Mouse (Mus musculus) testis, postnatal 14 days (tissue): ENCODE results near the gene Ndufs2.

Experiments
- DNase-seq: peaks from one replicate; pipeline ENCODE4 v3.0.0; 2021; ENCODE audit warnings: low spot score

The Ndufs2 gene

DNA sequence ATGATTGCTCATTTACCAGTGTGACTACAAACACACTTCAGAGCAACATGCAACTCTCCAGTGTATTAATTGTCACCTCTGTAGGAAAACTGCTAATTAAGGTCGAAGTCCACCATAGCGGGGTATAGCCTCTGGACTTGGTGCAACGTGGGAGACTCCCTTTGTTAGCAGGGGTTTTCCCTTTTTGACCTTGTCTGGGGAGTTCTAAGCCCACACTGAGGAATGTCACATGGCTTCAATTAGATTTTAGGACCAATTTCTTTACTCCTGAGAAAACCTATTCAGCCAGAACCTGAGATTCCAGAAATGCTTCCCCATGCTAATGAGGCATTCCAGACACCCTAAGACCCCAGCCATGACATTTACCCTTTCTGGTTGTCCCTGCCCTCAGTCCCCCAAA lies 21.0 kb downstream of the Ndufs2 start:
- no peak for DNase-seq

- DNase-seq: no peak
Observed at GRCm38 (mm10) chr1:171229750-171230149, 21.4 kb downstream of the Ndufs2 start.

- DNase-seq: no peak
Observed at GRCm38 (mm10) chr1:171227879-171228278, 23.3 kb downstream of the Ndufs2 start.

GRCm38 (mm10) chr1:171226780-171227179 lies 24.4 kb downstream of the Ndufs2 start:
- DNase-seq: no peak

GRCm38 (mm10) chr1:171224857-171225256 lies 26.3 kb downstream of the Ndufs2 start, which contains the start of gene Apoa2:
Gene Apoa2 (plus strand): TSS chr1:171225054.
- no peak for DNase-seq

GRCm38 (mm10) chr1:171223796-171224195 lies 27.4 kb downstream of the Ndufs2 start:
- DNase-seq: peak; percentile 73

- no peak for DNase-seq
Observed at GRCm38 (mm10) chr1:171223168-171223567, 28.0 kb downstream of the Ndufs2 start.

DNA sequence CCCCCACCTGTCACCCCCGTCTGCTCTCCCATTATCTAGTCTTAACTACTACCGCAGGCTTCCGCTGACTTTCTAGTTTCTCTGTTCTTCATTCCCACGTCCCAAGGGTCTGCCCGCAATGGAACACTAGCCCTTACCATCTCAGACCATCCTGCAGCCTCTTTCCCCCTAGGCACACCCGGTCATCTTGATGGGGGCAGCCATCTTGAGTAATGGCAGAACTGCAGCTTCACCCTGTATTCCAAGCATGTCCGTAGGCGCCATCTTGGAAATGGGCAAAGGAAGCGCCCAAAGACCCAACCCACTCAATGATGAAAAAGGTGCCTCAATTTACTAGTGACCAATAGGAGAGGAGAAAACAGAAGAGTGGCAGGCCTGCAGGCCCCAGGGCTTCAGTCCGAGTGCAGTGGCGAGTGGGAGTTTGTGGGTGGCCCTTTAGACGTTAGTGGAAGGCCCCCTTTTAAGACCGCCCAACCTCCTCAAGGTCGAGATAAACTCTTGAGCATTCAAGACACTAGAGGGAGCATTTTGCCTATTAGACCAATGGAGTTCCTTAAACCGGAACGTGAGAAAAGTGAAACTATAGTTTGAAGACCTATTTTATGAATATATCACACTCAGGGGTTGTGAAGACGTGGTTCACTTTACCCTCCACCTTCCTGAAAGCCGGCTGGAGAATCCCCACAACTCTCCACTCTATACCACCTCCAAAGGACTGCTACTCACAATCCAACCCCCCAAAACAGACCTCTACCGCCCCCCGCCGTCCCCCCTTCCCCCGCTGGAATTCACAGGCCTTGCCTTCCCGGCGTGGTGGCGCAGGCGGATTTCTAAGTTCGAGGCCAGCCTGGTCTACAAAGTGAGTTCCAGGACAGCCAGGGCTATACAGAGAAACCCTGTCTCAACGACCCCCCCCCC lies 28.7 kb downstream of the Ndufs2 start, which contains the start of gene Tomm40l:
Gene Tomm40l, minus strand, starts transcription at position 277 of the 918 bp plus-strand sequence.
- DNase-seq: peak; percentile 95

- DNase-seq: no peak
Observed at GRCm38 (mm10) chr1:171221281-171222193, 29.7 kb downstream of the Ndufs2 start.

DNA sequence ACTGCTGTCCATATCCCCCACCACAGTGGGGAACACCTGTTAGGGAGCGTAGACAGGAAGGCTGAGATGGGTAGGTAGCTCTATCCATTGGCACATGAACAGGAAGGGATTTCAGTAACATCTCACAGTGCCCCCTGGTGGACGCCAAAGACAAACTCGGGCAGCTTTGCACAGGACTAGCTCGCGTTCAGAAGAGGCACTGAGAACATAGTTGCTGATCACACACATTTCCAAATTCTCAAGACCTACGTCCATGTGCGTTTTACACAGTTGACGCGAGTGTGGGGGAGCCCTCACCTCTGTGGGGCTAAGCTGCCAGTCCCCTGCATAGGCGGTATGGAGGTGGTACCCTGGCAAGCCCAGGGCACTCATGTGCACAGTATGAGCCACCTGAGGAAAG lies 30.3 kb downstream of the Ndufs2 start:
- DNase-seq: peak; percentile 69

- no peak for DNase-seq
Observed at GRCm38 (mm10) chr1:171216241-171216955, 34.8 kb downstream of the Ndufs2 start.

DNA sequence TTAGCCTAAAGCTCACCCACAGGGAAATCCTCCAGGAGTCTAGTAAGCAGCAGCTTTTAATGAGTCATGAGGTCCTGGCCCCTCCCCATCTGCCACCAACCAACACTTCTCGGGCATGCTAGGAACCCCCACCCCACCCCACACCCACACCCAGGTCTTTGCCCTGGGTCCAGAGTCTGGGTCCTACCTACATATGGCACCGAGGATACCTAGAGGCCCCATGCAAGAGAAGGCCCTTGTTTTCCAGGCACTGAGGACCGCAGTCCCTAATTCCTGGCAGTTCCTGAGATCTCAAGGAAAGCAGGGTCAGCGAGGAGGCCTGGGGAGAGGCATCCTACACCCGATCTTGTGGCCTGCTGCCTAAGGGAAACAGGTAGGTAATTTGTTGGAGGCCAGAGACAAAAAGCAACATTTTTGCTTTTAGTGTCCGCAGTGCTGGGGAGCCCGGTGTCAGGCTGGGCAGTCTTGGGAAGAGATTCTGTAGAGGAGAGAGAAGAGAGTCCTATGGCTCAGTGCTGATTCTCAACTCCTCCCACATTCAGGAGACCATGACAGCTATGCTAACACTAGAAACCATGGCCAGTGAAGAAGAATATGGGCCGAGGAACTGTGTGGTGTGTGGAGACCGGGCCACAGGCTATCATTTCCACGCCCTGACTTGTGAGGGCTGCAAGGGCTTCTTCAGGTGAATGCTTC lies 37.2 kb downstream of the Ndufs2 start, which contains the start of gene Nr1i3:
Gene Nr1i3, plus strand, starts transcription at position 170 of the 696 bp plus-strand sequence.
- DNase-seq: no peak

DNA sequence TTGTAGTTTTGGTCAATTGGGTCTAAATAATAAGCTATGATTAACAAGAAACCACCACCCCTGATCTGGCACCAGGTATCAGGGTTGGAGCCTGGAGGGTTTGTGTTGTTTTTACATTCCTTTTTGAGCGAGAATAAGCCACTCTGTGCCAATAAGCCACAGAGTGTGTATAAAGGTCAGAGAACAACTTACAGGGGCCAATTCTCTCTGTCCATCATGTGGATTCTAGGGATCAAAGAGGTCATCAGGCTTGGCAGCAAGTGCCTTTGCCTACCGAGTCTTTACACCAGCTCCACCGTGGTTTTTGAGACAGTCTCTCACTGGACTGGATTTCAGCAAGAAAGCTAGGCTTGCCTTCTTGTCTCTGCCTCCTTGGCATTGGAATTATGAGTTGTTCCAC lies 38.3 kb downstream of the Ndufs2 start:
- no peak for DNase-seq

DNA sequence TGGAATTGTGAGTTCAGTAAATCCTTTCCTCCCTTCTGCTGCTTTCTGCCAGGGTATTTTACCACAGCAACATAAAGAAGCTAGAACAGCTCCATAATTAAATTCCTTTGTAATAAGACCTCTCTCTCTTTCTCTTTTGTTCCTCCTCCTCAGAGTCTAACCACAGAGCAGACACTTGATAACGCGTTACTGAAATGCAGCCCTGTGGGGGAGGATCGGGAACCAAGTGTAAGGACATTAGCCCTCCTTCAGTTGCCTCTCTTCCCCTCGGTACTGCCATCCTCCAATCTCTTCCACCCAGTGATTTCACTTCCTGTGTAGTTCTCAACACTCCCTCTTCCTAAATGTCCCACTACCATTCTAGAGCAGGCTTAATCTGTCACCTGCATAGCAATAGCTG lies 41.8 kb downstream of the Ndufs2 start:
- DNase-seq: no peak

DNA sequence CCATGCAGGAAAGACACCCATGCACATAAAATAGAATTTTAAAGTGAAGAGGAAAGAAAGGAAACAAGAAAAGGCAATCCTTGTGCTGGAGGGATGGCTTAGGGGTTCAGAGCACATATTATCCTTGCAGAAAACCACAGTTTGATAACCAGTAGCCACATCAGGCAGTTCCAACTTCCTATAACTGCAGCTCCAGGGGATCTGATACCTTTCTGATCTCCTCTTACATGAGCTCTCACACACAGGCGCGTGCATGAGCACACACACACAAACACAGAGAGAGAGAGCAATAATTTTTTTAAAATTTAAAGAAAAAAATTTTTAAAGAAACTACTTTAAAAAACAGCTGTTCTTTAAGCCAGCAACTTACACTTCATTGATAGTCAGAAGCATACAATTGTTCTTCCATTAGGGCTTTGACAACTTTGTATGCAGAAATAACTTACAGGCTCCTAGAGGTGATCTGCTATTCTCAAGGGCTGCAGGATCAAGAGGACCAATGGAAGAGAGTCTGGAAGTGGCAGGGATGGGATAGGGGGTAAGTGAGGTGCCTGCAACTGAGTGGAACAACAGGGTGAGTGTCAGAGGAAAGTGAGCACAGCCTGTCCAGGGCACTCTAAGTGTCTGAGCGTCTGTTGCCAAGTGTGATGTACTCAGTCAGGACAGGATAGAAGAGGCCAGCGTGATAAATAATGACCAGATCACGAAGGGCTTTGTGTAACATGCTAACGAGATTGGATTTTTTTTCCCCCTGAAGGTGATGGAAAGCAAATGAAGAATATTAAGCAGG lies 45.3 kb downstream of the Ndufs2 start:
- DNase-seq: no peak

DNA sequence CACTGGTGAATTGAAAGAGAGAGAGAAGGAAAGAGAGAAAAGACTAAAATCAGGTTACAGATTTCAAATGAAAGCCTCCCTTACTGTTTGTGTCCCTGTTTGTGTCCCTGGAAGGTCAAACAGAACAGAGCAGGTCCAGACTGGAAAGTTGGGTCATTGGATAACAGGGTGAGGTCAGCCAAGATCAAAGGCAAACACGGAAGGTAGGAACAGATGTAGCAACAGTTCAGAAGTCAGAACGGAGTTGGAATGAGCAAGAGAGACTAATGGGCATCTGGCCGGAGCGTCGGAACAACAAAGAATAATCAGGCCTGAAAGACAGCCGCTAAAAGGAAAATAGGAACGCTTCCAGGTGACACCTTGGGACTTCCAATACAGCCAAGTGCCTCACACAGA lies 46.9 kb downstream of the Ndufs2 start:
- DNase-seq: no peak

- DNase-seq: no peak
Observed at GRCm38 (mm10) chr1:171203471-171204248, 47.5 kb downstream of the Ndufs2 start.

GRCm38 (mm10) chr1:171200769-171201168 lies 50.4 kb downstream of the Ndufs2 start:
- DNase-seq: no peak

DNA sequence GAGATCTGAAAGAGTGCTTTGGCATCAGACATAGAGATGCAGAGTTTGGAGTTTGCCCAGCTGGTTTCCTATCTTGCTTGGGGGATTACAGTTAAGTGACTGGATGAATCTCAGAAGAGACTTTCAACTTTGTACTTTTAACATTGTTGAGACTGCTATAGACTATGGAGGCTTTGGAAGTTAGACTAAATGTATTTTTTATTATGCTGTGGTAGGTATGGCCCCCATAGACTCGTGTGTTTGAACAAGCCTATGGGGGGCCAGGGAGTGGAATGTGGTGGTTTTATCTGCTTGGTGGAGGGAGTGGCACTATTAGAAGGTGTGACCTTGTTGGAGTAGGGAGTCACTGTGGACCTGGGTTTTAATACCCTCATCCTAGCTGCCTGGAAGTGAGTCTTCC lies 51.7 kb downstream of the Ndufs2 start:
- no peak for DNase-seq
